Mouse (Mus musculus): ENCODE measurements around the gene Hoxa4.

The Hoxa4 gene

GRCm38 (mm10) chr6:52153270-52153669 lies 38.3 kb downstream of the Hoxa4 start:
- DNase-seq (ENCODE audit: low read depth in 2 of 2, low spot score in 2 of 2) = no peak

GRCm38 (mm10) chr6:52152226-52153193 lies 39.0 kb downstream of the Hoxa4 start:
- no peak for DNase-seq (ENCODE audit: low read depth in 2 of 2, low spot score in 2 of 2)

- DNase-seq (ENCODE audit: low read depth in 2 of 2, low spot score in 2 of 2) = no peak
Observed at GRCm38 (mm10) chr6:52151571-52151970, 40.0 kb downstream of the Hoxa4 start.

GRCm38 (mm10) chr6:52150401-52150966 lies 41.1 kb downstream of the Hoxa4 start:
- DNase-seq (ENCODE audit: low read depth in 2 of 2, low spot score in 2 of 2) = no peak
